ENCODE assay signal across 15 mouse cellular contexts in the genomic region with DNA sequence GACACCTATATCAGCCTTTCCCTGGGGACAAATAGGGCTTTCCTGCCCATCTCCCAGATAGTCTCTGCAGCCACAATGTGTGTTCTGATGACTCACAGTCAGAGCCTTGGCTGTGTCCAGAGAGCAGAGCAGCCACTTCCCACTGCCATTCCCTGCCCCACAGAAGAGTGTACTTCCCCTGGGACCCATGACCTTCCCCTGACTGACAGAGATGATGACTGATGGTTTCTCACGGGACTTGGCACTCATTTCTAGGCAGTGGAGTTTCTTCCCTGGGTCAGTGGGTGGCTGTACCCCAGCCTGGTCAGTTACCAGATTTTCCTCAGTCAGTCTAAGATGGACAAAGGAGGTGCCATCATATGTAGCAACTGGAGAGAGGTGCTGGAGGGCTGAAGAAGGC.
"Had no signal": no experiment of that assay in that cellular context is flagged by ENCODE, and none has a peak within 500 bp of the region (broad histone marks: within the 10 kb centered on the region; RNA-seq: fewer than 3 reads in every experiment).

No protein-coding gene starts in this region.

- DNase-seq: kidney, adult 18-20 months; kidney, adult 9 months; kidney, postnatal 14 days; kidney, postnatal 4 days; liver; lung, adult 2 months; lung, postnatal 14 days; lung, postnatal 4 days; midbrain, embryonic 14.5 days; thymus, postnatal 36 days had no signal

- H3K27ac ChIP-seq: limb, embryonic 10.5 days; limb, embryonic 13.5 days; liver, embryonic 14.5 days; stomach, embryonic 15.5 days had no signal

- H3K36me3 ChIP-seq: limb, embryonic 10.5 days; limb, embryonic 13.5 days; stomach, embryonic 15.5 days had no signal

- H3K27me3 ChIP-seq: limb, embryonic 13.5 days; stomach, embryonic 15.5 days had no signal

- H3K4me1 ChIP-seq: limb, embryonic 13.5 days; stomach, embryonic 15.5 days had no signal

- H3K9me3 ChIP-seq: limb, embryonic 10.5 days; limb, embryonic 13.5 days; stomach, embryonic 15.5 days had no signal

- H3K4me3 ChIP-seq: limb, embryonic 10.5 days; limb, embryonic 13.5 days; stomach, embryonic 15.5 days had no signal

- H3K9ac ChIP-seq: limb, embryonic 13.5 days; liver, embryonic 14.5 days; stomach, embryonic 15.5 days had no signal

- H3K4me2 ChIP-seq: limb, embryonic 13.5 days; midbrain, embryonic 11.5 days; stomach, embryonic 15.5 days had no signal
